8 mouse cellular contexts compared by ENCODE assay signal in the genomic region with DNA sequence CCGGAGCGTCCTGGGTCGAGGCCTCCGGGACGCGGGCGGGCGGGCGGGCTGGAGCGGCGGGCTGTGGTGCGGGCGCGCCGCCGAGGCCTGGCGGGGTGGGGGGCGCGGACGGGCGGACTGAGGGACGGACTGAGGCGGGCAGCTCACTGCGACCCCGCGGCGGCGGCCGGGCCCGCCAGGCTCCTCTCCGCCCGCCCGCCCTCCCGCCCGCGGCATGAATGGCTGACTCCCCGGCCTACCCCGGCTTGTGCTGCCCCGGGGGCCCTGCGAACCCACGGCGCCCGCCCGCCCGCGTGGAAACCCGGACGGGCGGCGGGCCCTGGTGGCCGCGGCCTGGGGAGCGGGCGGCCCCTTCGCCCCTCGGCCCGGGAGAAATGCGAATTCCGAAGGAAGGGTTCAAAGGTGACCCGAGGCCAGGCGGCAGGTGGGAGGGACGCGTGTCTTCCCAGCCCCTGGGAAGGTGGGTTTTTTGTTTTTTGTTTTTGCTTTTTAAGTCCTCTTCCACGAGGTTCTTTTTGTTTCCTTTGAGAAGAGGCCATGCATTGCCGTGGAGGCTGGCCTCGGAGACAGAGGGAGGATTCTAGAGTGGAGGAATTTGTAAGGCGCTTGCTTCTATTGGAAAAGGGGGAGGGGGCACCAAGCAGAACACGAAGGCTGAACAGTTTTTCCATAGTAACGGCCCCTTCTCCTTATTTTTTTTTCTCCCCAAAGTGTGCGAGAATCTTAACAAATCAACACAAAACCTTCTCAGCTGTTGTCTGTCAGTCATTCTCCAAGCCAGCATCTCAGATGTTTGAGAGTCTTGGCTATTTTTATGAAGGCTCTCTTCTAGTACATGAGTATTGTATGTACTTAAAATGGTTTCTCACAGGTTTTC. TPM values are rescaled to one million over a fixed set of nuclear protein-coding genes. Genes with fewer than 3 reads are reported as not detected.
A peak's percentile ranks its signal among the peaks of the same experiment; 100 is the strongest.
DNase-seq lines count a peak whose midpoint lies in the region; ATAC-seq and TF ChIP-seq lines count a peak whose summit lies in the region.

No protein-coding gene starts in this region.

- peak overlapping the region; percentile 93 for H3K4me3 ChIP-seq in liver, adult 2 months (ENCODE audit: insufficient read depth, low read depth, low read length)
- H3K4me3 ChIP-seq in hindbrain, embryonic 13.5 days = peak overlapping the region; percentile 96
- H3K4me3 ChIP-seq in liver, embryonic 15.5 days (replicated peaks) = peak overlapping the region; percentile 97
- peak overlapping the region; percentile 96 for H3K4me3 ChIP-seq in small intestine, adult 2 months (ENCODE audit: low read depth, low read length)

- no peak for TF ChIP-seq POLR2A in liver, adult 2 months (IDR thresholded peaks at IDR 0.05; ENCODE audit: extremely low read depth, insufficient read depth, low read length)
- TF ChIP-seq POLR2A in small intestine, adult 2 months (IDR thresholded peaks at IDR 0.05; ENCODE audit: low read depth, low read length) = no peak

- H3K9me3 ChIP-seq in hindbrain, embryonic 13.5 days = no peaks in the 10 kb centered on the region
- H3K9me3 ChIP-seq in liver, embryonic 15.5 days (replicated peaks) = no peaks in the 10 kb centered on the region

- peak overlapping the region; percentile 79 for H3K27ac ChIP-seq in liver, adult 2 months (replicated peaks; ENCODE audit: insufficient read depth, low read depth, low read length)
- peak overlapping the region; percentile 94 for H3K27ac ChIP-seq in hindbrain, embryonic 13.5 days
- H3K27ac ChIP-seq in liver, embryonic 15.5 days (replicated peaks) = peak overlapping the region; percentile 89
- H3K27ac ChIP-seq in small intestine, adult 2 months (ENCODE audit: insufficient read depth, low read depth, low read length) = no peak overlapping the region

- H3K4me1 ChIP-seq in liver, adult 2 months (ENCODE audit: control insufficient read depth, insufficient read depth, low read length) = peaks cover 13% of the 10 kb centered on the region
- H3K4me1 ChIP-seq in hindbrain, embryonic 13.5 days (replicated peaks) = peaks cover 18% of the 10 kb centered on the region
- H3K4me1 ChIP-seq in liver, embryonic 15.5 days (replicated peaks) = peaks cover 31% of the 10 kb centered on the region
- H3K4me1 ChIP-seq in small intestine, adult 2 months (ENCODE audit: control insufficient read depth, insufficient read depth, insufficient read length, low read length) = peaks cover 3% of the 10 kb centered on the region; the same call in 1 of the 2 replicates

- intact Hi-C loops in left cerebral cortex, postnatal 10 days (cut with DNase I) = no loop called here

- H3K27me3 ChIP-seq in liver, adult 2 months (ENCODE audit: control insufficient read depth, insufficient read depth, low read length) = no peaks in the 10 kb centered on the region
- no peaks in the 10 kb centered on the region for H3K27me3 ChIP-seq in hindbrain, embryonic 13.5 days
- H3K27me3 ChIP-seq in liver, embryonic 15.5 days = no peaks in the 10 kb centered on the region
- no peaks in the 10 kb centered on the region for H3K27me3 ChIP-seq in small intestine, adult 2 months (ENCODE audit: control insufficient read depth, insufficient read depth, low read length)

- TF ChIP-seq CTCF in liver, adult 2 months (IDR thresholded peaks at IDR 0.05; ENCODE audit: low read depth, low read length) = no peak
- no peak for TF ChIP-seq CTCF in small intestine, adult 2 months (IDR thresholded peaks at IDR 0.05; ENCODE audit: extremely low read depth, insufficient read length, insufficient replicate concordance, low read depth, low read length)

- ATAC-seq in hindbrain, embryonic 13.5 days (ENCODE audit: low FRiP score) = no peak; the same call in none of the 2 replicates
- no peak for ATAC-seq in liver, embryonic 15.5 days (ENCODE audit: insufficient read depth)

- DNase-seq in liver, adult 2 months (ENCODE audit: extremely low read depth, low read depth, low spot score) = no peak
- DNase-seq in liver = no peak
- DNase-seq in Muller cell, postnatal 12 days (ENCODE audit: inconsistent ontology term) = peak; percentile 34
- peak; percentile 52 for DNase-seq in embryo, embryonic 9.5 days (ENCODE audit: extremely low spot score)
- no peak for DNase-seq in left cerebral cortex, postnatal 10 days (ENCODE audit: extremely low spot score in 1 of 2, low spot score in 2 of 2)

- H3K4me2 ChIP-seq in hindbrain, embryonic 13.5 days = peak overlapping the region; percentile 78
- peak overlapping the region; percentile 96 for H3K4me2 ChIP-seq in liver, embryonic 15.5 days

- WGBS in liver, adult 2 months = under 1% methylated on average over 41 of the region's 70 CpGs
- under 1% methylated on average over 54 of the region's 70 CpGs for WGBS in hindbrain, embryonic 13.5 days
- under 1% methylated on average over 69 of the region's 70 CpGs for WGBS in liver, embryonic 15.5 days (ENCODE audit: insufficient replicate concordance)
- WGBS in small intestine, adult 2 months = under 1% methylated on average over 70 of the region's 70 CpGs

- H3K9ac ChIP-seq in liver, adult 2 months (ENCODE audit: low read depth, low read length) = peak overlapping the region; percentile 96
- H3K9ac ChIP-seq in hindbrain, embryonic 13.5 days = peak overlapping the region; percentile 96
- peak overlapping the region; percentile 99 for H3K9ac ChIP-seq in liver, embryonic 15.5 days

- H3K36me3 ChIP-seq in liver, adult 2 months (ENCODE audit: control insufficient read depth, insufficient read depth, low read length) = no peaks in the 10 kb centered on the region
- no peaks in the 10 kb centered on the region for H3K36me3 ChIP-seq in hindbrain, embryonic 13.5 days
- no peaks in the 10 kb centered on the region for H3K36me3 ChIP-seq in liver, embryonic 15.5 days (replicated peaks)
- no peaks in the 10 kb centered on the region for H3K36me3 ChIP-seq in small intestine, adult 2 months (ENCODE audit: control insufficient read depth, insufficient read depth, low read length)

- peaks cover 20% of the 10 kb centered on the region for H3K79me2 ChIP-seq in liver, adult 2 months (ENCODE audit: control insufficient read depth, insufficient read depth, low read length)

RNA-seq across cellular contexts. Expression of gene Fxr1, which starts 0.9 kb away (rescaled TPM):
- 49.9 and 60.1 TPM in 2 replicates for total RNA-seq in liver, adult 2 months (2014; rRNA removed)
- 7.6 TPM in 2 replicates for polyA plus RNA-seq in liver, adult 2 months (2012; rRNA removed)
- polyA plus RNA-seq in hindbrain, embryonic 13.5 days (2015; fragmentation: Nextera tagmentation; extraction: Ambion mirVana) = 42.4 and 44.7 TPM in 2 replicates
- polyA plus RNA-seq in liver, embryonic 15.5 days (2015; fragmentation: Nextera tagmentation; extraction: Ambion mirVana) = 22.0 and 22.4 TPM in 2 replicates
- polyA plus RNA-seq in small intestine, adult 2 months (2012; rRNA removed) = 1.3 and 3.0 TPM in 2 replicates
- total RNA-seq in left cerebral cortex, postnatal 10 days (2021) = 10 to 100 TPM; 66.0 to 66.3 TPM

Comparison
In these comparisons a context has a peak if more than half of its experiments do, and no peak if none do; other contexts are left out.
1. DNase-seq: peak in Muller cell, postnatal 12 days (single experiment) and embryo, embryonic 9.5 days (single experiment); none in liver, adult 2 months (single experiment), liver (single experiment) and left cerebral cortex, postnatal 10 days (0 of 2).
2. Peak in every context shown above with its lines, with median percentiles within 50 percentile points of each other: H3K4me3 ChIP-seq and H3K9ac ChIP-seq.